Mouse (Mus musculus): ENCODE measurements around the gene Soga1. TPM values are rescaled to one million over a fixed set of nuclear protein-coding genes. Genes with fewer than 3 reads are reported as not detected.

Soga1 gene
- polyA plus RNA-seq, 1 experiment from 2014 or later = 8.1 TPM

DNA sequence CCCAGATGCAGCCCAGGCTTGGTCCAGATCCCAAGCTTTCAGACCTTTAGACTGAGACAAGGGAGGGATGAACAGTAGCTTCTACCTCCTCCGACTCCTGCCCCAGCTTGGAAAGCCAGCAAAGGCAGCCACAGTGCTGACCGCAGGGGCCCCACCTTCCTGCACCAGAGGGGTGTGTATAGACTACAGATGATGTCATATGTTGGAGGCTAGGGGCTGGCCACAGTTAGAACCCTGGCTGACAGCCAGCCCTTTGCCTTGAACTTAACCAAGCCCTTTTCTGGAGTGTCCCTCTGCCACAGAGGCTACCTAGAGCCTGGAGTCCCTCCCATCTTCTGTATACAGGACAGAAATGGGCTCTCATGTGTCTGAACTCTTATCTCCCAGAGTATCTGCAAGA, 7.5 kb downstream of the Soga1 start:
- 23% methylated on average over 2 of the region's 2 CpGs for WGBS
- ATAC-seq (ENCODE audit: insufficient number of reproducible peaks, insufficient read depth, low FRiP score, low read depth) = peak; percentile 76
- H3K36me3 ChIP-seq (ENCODE audit: control insufficient read depth, insufficient read depth, low read length) = peaks cover 7% of the 10 kb centered on the region; the same call in 1 of the 2 replicates
- peak overlapping the region; percentile 8; the same call in 1 of the 2 replicates for H3K4me2 ChIP-seq (replicated peaks; ENCODE audit: low read depth, low read length)
- no peaks in the 10 kb centered on the region for H3K9me3 ChIP-seq (ENCODE audit: control insufficient read depth, low read depth, low read length)
- H3K9ac ChIP-seq (replicated peaks; ENCODE audit: low read depth, low read length) = no peak overlapping the region
- no peaks in the 10 kb centered on the region for H3K27me3 ChIP-seq (ENCODE audit: control insufficient read depth, insufficient read depth, low read length)
- H3K27ac ChIP-seq (ENCODE audit: low read length) = 0 out of 2 replicates have a peak overlapping the region, but pooled peaks have one; percentile 3
- peaks cover 85% of the 10 kb centered on the region for H3K4me1 ChIP-seq (ENCODE audit: control insufficient read depth, insufficient read depth, low read length)
- no peak overlapping the region for H3K4me3 ChIP-seq (ENCODE audit: low read depth, low read length)

DNA sequence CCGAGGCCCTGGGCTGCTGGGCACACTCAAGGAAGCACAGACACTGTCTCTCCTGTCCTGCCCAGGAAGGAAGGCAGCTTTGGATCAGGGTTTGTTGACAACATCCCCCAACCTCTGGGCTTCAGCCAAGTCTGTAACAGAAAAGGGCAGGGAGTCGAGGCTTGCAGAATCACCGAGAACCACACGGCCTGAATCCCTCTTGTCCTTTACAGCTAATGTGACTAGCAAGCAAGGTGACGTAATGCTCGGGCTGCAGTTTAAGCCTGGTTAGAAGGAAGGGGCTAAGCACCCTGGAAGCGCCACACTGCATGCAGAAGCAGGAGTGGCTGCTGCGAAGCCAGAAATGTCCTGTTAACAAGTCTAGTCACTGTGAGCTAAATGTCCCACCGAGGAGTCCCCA, 8.7 kb downstream of the Soga1 start:
- Histone ChIP-seq H3K9ac (replicated peaks; ENCODE audit: low read depth, low read length) (no peak overlapping the region), H3K4me1 (ENCODE audit: control insufficient read depth, insufficient read depth, low read length) (peaks cover 83% of the 10 kb centered on the region), H3K27ac (ENCODE audit: low read length) (peak overlapping the region; percentile 62), H3K9me3 (ENCODE audit: control insufficient read depth, low read depth, low read length) (no peaks in the 10 kb centered on the region), H3K4me3 (ENCODE audit: low read depth, low read length) (no peak overlapping the region), H3K36me3 (ENCODE audit: control insufficient read depth, insufficient read depth, low read length) (peaks cover 7% of the 10 kb centered on the region; the same call in 1 of the 2 replicates), H3K27me3 (ENCODE audit: control insufficient read depth, insufficient read depth, low read length) (no peaks in the 10 kb centered on the region), H3K4me2 (replicated peaks; ENCODE audit: low read depth, low read length) (peak overlapping the region; percentile 13; the same call in 1 of the 2 replicates)
- 32% methylated on average over 9 of the region's 9 CpGs for WGBS
- ATAC-seq (ENCODE audit: insufficient number of reproducible peaks, insufficient read depth, low FRiP score, low read depth) = no peak; the same call in 1 of the 2 replicates

GRCm38 (mm10) chr2:157069755-157070315, 9.2 kb downstream of the Soga1 start:
- Histone ChIP-seq H3K4me1 (ENCODE audit: control insufficient read depth, insufficient read depth, low read length) (peaks cover 81% of the 10 kb centered on the region), H3K27ac (ENCODE audit: low read length) (peak overlapping the region; percentile 62; the same call in 1 of the 2 replicates), H3K9ac (replicated peaks; ENCODE audit: low read depth, low read length) (no peak overlapping the region), H3K9me3 (ENCODE audit: control insufficient read depth, low read depth, low read length) (no peaks in the 10 kb centered on the region), H3K4me3 (ENCODE audit: low read depth, low read length) (no peak overlapping the region), H3K4me2 (replicated peaks; ENCODE audit: low read depth, low read length) (no peak overlapping the region; the same call in 1 of the 2 replicates), H3K36me3 (ENCODE audit: control insufficient read depth, insufficient read depth, low read length) (peaks cover 7% of the 10 kb centered on the region; the same call in 1 of the 2 replicates), H3K27me3 (ENCODE audit: control insufficient read depth, insufficient read depth, low read length) (no peaks in the 10 kb centered on the region)
- 42% methylated on average over 3 of the region's 3 CpGs for WGBS
- no peak for ATAC-seq (ENCODE audit: insufficient number of reproducible peaks, insufficient read depth, low FRiP score, low read depth)

GRCm38 (mm10) chr2:157069355-157069735, 9.7 kb downstream of the Soga1 start:
- Histone ChIP-seq H3K4me1 (ENCODE audit: control insufficient read depth, insufficient read depth, low read length) (peaks cover 76% of the 10 kb centered on the region), H3K36me3 (ENCODE audit: control insufficient read depth, insufficient read depth, low read length) (peaks cover 7% of the 10 kb centered on the region; the same call in 1 of the 2 replicates), H3K27me3 (ENCODE audit: control insufficient read depth, insufficient read depth, low read length) (no peaks in the 10 kb centered on the region), H3K27ac (ENCODE audit: low read length) (peak overlapping the region; percentile 62), H3K9me3 (ENCODE audit: control insufficient read depth, low read depth, low read length) (no peaks in the 10 kb centered on the region), H3K9ac (replicated peaks; ENCODE audit: low read depth, low read length) (no peak overlapping the region), H3K4me3 (ENCODE audit: low read depth, low read length) (no peak overlapping the region), H3K4me2 (replicated peaks; ENCODE audit: low read depth, low read length) (0 out of 2 replicates have a peak overlapping the region, but pooled peaks have one; percentile 16)
- no peak for ATAC-seq (ENCODE audit: insufficient number of reproducible peaks, insufficient read depth, low FRiP score, low read depth)
- WGBS = 40% methylated on average over 3 of the region's 3 CpGs

- H3K9ac ChIP-seq (replicated peaks; ENCODE audit: low read depth, low read length) = no peak overlapping the region; the same call in 1 of the 2 replicates
- H3K9me3 ChIP-seq (ENCODE audit: control insufficient read depth, low read depth, low read length) = no peaks in the 10 kb centered on the region
- ATAC-seq (ENCODE audit: insufficient number of reproducible peaks, insufficient read depth, low FRiP score, low read depth) = no peak
- peaks cover 71% of the 10 kb centered on the region for H3K4me1 ChIP-seq (ENCODE audit: control insufficient read depth, insufficient read depth, low read length)
- H3K4me2 ChIP-seq (replicated peaks; ENCODE audit: low read depth, low read length) = 0 out of 2 replicates have a peak overlapping the region, but pooled peaks have one; percentile 16
- no peak overlapping the region for H3K4me3 ChIP-seq (ENCODE audit: low read depth, low read length)
- H3K27ac ChIP-seq (ENCODE audit: low read length) = peak overlapping the region; percentile 62
- no peaks in the 10 kb centered on the region for H3K27me3 ChIP-seq (ENCODE audit: control insufficient read depth, insufficient read depth, low read length)
- peaks cover 7% of the 10 kb centered on the region; the same call in 1 of the 2 replicates for H3K36me3 ChIP-seq (ENCODE audit: control insufficient read depth, insufficient read depth, low read length)
- 51% methylated on average over 14 of the region's 14 CpGs for WGBS
These were observed 10.2 kb downstream of the Soga1 start for GRCm38 (mm10) chr2:157068701-157069354.

GRCm38 (mm10) chr2:157066731-157067430, 12.2 kb downstream of the Soga1 start:
- Histone ChIP-seq H3K4me1 (ENCODE audit: control insufficient read depth, insufficient read depth, low read length) (peaks cover 58% of the 10 kb centered on the region), H3K36me3 (ENCODE audit: control insufficient read depth, insufficient read depth, low read length) (no peaks in the 10 kb centered on the region)
- no peak for ATAC-seq (ENCODE audit: insufficient number of reproducible peaks, insufficient read depth, low FRiP score, low read depth)

GRCm38 (mm10) chr2:157065879-157066226, 13.2 kb downstream of the Soga1 start:
- 54% methylated on average over 7 of the region's 7 CpGs for WGBS
- Histone ChIP-seq H3K27me3 (ENCODE audit: control insufficient read depth, insufficient read depth, low read length) (no peaks in the 10 kb centered on the region), H3K9ac (replicated peaks; ENCODE audit: low read depth, low read length) (0 out of 2 replicates have a peak overlapping the region, but pooled peaks have one; percentile 6), H3K4me2 (replicated peaks; ENCODE audit: low read depth, low read length) (no peak overlapping the region), H3K4me1 (ENCODE audit: control insufficient read depth, insufficient read depth, low read length) (peaks cover 48% of the 10 kb centered on the region), H3K4me3 (ENCODE audit: low read depth, low read length) (no peak overlapping the region), H3K9me3 (ENCODE audit: control insufficient read depth, low read depth, low read length) (no peaks in the 10 kb centered on the region), H3K27ac (ENCODE audit: low read length) (0 out of 2 replicates have a peak overlapping the region, but pooled peaks have one; percentile 27), H3K36me3 (ENCODE audit: control insufficient read depth, insufficient read depth, low read length) (no peaks in the 10 kb centered on the region)
- no peak for ATAC-seq (ENCODE audit: insufficient number of reproducible peaks, insufficient read depth, low FRiP score, low read depth)

More at GRCm38 (mm10) chr2:157066731-157067430, 12.2 kb downstream of the Soga1 start:
- H3K9ac ChIP-seq (replicated peaks; ENCODE audit: low read depth, low read length) = no peak overlapping the region
- H3K9me3 ChIP-seq (ENCODE audit: control insufficient read depth, low read depth, low read length) = no peaks in the 10 kb centered on the region
- H3K4me2 ChIP-seq (replicated peaks; ENCODE audit: low read depth, low read length) = no peak overlapping the region
- no peak overlapping the region for H3K4me3 ChIP-seq (ENCODE audit: low read depth, low read length)
- no peak overlapping the region for H3K27ac ChIP-seq (ENCODE audit: low read length)
- 82% methylated on average over 7 of the region's 7 CpGs for WGBS
- no peaks in the 10 kb centered on the region for H3K27me3 ChIP-seq (ENCODE audit: control insufficient read depth, insufficient read depth, low read length)
